Mouse (Mus musculus) thymus, postnatal 14 days (tissue): ENCODE measurements around the gene Ptma.
"Not testable (repeated sequence)": the region's sequence is repeated elsewhere in the genome, so short reads cannot be mapped to it uniquely, and the experiment has no call there.

Source experiments
- DNase-seq: peaks from one replicate; pipeline ENCODE4 v3.0.0; 2021

Ptma gene

GRCm38 (mm10) chr1:86520361-86520760 lies 6.2 kb upstream of the Ptma start:
- DNase-seq: peak; percentile 50

DNA sequence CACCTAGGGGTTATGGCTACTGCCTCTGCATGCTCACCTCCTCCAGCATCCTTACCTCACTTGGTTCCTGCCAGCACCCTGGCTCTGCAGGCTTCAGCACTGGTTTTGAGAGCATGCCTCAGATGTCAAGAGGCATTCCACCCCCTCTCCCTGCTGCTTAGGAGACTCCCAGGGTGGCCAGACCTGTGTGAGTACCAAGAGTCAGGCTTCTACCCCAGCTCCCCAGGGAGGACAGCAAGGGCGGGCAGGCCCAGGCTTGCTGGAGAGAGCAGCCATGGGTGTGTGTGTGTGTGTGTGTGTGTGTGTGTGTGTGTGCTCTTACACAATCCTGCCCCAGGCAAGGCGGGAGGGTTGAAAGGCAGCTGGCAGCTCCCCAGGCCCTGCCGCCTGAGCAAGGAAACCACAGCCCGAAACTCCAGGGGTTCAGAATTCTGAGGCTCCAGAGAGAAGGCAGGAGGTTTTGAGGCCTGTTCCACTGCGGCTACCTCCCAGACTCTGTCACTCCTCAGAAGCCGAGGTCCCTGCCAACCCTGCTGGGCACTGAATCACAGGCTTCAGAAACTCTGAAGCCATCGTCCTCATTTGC lies 4.1 kb upstream of the Ptma start:
- peak; percentile 49 for DNase-seq

- DNase-seq: peak; percentile 25
Observed at GRCm38 (mm10) chr1:86523776-86524618, 2.5 kb upstream of the Ptma start.

DNA sequence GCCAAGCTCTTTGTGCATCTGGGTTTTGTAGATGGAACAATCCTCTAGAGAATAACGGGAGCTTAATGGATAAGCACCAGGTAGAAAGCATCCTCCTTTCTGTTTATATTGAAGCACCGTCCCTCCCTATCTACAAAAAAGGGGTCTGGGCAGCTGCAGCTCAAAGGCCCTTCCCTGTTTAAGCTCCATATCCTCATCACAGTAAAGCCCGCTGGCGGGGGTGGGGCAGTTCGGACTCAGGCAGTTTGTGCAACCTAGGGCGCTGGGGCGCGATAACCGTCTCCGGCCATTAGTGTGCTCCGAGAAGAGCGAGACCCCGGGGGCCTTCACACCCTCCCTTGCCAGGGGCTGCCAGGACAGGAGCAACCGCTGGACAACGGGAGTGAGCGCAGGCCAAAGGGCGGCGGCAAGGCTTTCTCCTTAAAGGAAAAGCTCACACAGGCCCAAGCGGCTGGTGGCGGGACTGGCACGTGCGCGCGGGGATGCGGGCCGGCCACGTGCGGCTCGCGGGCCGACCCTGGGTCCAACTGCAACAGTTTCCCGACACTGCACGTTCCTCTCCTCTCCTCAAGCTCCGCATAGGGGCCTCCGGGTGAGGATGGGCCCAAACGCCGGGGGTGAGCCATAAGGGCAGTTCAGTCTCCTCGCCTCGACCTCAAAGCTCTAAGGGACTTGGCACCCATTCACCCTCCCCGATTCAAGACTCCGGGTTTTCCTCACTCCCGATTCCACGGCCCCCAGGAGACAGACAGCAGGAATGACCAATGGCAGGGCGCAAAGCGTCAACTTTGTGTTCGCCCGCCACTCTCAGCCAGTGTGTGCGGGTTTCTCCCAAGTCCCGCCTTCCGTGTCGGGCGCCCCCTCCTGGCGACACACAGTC lies 1.7 kb upstream of the Ptma start:
- DNase-seq: peak; percentile 99

DNA sequence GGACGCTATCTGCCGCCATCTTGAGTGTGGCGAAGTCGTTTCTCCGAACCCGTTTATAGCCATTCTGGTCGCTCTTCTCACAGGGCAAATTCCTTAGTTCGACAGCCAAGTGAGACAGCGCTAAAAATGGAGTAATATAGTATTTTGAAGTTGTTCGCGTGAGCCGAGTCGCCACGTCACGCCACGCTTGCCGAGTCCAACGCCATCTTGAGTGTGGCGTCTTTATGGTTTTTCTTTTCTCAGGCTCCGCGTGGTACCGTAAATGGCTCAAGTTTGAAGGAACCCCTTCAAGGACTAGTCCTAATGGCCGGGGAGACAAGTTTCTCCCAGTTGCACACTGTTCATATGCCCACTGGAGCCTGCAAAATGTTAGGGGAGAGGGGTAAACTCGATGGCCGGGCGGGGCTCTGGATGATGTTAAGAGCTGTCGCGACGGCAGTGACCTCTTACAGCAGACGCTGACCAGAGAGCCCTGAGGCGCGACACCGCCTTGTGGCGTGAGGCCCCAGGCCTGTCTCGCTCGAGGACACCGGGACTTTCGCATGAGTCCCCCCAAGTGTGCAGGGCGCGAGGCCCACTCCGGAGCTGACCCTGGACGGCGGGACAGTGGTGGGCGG lies 919 bp upstream of the Ptma start:
- no peak for DNase-seq

DNA sequence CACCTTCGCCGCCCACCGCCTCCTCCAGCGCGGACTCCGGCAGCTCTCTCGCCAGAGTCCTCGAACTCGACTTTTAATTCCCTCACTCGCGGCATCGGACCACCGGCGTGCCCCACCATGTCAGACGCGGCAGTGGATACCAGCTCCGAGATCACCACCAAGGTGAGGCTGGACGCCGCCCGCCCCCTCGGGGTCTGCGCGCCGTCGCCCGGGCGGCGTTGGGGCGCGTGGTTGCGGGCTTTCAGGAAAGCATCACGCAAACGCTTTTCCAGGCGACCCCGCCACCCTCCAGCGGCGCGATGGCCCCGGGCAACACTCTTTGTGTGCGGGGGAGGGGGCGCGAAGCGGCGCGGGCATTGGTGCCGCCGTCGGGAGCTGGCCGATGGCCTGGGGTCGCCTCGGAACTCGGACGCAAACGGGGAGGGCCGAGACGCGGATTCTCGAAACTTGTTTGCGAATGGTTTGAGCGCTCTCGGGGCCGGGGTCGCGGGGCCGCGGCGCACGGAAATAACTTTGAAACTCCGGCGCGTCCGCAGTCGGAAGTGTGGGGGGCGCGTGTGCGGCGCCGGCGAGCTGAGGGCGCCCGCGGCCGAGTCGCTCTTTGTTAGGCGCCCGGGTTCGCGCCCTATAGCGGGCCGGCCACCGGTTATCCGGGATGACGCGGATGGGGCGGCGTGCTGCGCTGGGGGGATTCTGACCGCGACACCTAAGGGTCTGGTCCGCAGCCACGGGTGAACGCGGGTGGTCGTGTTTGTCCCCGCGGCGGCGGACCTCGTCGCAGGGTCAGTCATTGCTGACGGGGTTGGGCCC lies 468 bp downstream of the Ptma start:
- DNase-seq: peak; percentile 76

- DNase-seq: peak; percentile 96
Observed at GRCm38 (mm10) chr1:86527599-86528486, 1.3 kb downstream of the Ptma start.

GRCm38 (mm10) chr1:86528571-86529180 lies 2.1 kb downstream of the Ptma start:
- peak; percentile 74 for DNase-seq

- no peak for DNase-seq
Observed at GRCm38 (mm10) chr1:86529590-86529989, 3.1 kb downstream of the Ptma start.

- no peak for DNase-seq
Observed at GRCm38 (mm10) chr1:86530871-86531546, 4.5 kb downstream of the Ptma start.

DNA sequence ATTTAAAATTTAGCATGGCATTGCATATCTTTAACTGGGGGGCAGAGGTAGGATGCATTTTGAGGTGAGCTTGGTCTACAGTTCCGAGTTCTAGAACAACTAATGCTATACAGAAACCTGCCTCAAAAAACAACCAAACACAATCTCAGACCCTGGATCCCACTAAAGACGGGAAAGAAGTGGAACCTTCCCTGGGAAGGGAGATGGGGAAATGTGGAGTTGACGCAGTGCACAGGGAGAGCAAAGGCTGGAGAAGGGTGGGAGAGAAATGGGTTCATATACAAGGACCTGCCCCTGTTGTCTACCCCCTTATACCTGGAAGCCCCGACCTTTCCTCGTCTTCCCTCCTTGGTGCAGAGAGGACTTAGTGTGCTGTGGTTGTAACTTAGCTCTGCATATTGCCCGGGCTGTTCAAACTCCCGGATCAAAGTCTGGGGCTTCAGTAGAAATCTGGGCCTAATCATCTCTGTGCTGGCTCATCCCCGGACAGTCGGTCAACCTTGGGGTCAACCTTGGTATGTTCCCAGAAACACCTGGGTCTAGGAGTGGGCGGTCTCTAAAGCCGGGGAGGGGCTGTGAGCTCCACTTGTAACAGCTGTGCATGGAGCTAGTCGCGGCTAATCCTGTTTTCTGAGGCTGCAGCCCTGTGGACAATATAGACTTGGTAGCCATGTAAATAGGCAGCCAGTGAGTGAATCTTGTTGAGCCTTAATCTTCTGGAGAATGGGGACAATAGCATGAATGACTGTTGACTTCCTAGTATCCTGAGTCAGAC lies 5.2 kb downstream of the Ptma start:
- DNase-seq: peak; percentile 47

DNA sequence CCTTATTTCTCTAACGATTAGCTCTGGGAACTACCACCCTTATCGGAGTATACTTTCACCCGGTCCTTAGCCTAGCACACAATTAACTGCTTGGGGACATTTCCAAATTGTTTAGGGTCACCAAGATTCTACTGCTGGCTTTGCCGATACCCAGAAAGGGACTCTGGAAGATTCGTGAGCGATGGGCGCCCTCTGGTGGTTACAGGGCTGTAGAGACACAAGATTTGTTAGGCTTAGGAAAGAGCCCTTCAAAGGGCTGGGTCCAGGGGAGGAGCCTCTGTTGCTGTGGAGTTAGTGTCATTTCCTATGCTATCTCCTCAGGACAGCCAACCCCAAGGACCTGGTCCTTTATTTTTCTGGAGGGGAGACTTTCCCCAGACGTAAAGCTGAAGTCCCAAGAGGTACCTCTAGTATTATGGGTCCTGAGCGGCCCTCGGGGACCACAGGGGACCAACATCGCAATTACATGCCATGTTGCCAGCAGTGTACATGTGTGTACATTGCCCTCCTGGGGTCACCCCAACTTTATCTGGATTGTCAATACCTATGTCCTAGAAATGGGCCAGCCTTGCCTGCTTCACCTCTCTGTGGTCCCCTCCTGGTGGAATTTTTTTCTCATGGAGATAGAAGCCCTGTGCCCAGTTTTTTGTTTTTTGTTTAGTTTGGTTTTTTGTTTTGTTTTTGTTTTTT lies 6.0 kb downstream of the Ptma start:
- peak; percentile 96 for DNase-seq

DNA sequence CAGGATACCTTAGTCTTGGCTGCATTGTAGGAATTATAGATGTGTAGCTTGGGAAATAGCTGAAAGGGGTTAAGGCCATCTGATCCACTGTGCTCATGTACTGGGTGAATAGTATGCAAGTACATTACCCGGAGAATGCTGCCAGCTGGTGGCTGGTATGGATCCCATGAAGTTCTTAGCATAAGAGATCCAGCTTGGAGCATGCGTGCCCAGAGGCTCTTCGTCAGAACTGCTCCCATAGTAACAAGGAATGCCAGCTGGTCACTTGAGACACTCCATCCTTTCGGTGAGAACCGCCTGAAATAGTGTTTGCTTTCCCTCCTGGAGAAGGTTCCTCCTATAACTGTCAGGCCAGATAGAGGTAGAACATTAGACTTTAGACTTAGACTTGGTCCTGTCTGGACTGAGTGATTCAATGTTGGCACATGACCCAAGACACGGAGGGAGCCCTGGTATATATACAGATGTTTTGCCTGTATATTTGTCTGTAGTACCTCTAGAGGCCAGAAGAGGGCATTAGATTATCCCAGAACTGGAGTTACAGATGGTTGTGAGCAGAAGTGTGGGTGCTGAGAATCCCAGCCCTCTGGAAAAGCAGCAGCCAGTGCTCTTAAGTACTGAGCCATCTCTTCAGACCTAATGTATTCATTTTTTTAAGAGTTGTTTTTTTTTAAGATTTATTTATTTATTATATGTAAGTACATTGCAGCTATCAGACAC lies 7.0 kb downstream of the Ptma start:
- no peak for DNase-seq

DNA sequence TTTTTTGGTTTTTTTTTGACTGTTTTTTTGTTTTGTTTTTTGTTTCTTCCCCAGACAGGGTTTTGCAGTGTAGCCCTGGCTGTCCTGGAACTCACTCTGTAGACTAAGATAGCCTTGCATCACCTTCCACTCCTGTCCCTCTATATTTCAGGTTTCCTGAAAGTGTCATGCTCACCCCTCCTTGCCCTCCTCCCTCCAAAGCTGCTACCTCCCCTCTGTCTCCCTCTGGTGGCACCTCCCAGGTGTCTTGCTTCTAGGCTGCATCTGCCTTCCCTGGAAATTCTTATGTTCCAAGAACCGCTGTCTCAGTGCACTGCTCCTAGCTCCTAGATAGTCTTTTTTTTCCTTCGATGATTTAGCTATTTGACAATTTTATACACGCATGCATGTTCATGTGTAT lies 11.9 kb downstream of the Ptma start:
- DNase-seq: peak; percentile 61

DNA sequence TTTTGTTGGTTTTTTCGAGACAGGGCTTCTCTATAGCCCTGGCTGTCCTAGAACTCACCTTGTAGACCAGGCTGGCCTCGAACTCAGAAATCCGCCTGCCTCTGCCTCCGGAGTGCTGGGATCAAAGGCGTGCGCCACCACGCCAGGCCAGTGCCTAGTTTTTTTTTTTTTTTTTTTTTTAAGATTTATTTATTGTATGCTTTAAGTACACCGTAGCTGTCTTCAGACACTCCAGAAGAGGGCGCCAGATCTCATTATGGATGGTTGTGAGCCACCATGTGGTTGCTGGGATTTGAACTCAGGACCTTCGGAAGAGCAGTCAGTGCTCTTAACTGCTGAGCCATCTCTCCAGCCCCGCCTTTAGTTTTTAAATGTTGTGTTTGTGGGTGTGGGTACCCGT lies 13.1 kb downstream of the Ptma start:
- DNase-seq: not testable (repeated sequence)

- no peak for DNase-seq
Observed at GRCm38 (mm10) chr1:86542584-86542983, 16.1 kb downstream of the Ptma start.

GRCm38 (mm10) chr1:86546797-86547196 lies 20.3 kb downstream of the Ptma start:
- no peak for DNase-seq

DNA sequence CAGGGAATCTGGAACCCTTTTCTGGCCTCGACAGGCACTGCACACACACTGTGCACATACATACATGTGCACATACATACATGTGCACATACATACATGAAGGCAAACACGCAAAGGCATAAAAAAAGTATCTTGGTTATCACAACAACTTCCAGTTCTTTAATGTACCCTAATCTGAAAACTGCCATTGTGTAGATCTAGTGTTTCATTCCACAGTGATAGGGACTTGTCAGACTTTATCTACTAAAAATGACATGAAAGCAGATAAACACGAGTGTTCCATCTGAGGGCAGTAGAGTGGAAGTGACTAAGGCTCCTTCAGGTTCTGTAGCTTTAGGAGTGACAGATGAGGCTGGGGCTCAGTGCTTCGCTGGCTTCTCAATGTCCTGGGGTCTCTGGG lies 24.8 kb downstream of the Ptma start:
- DNase-seq: no peak
